Mouse (Mus musculus) layer of hippocampus, adult 8-10 months (tissue): ENCODE measurements at regions not wholly inside any gene's neighbourhood (a gene's known extent, or its start where the extent isn't known, plus 50 kb on each side); places are given as distances from the start of the nearest gene placed in this dataset.

Experiments
- DNase-seq, 2 experiments: peaks; one replicate each; pipeline ENCODE4 v3.0.0; 2022; ENCODE audit warnings: low spot score in 2 of 2

DNA sequence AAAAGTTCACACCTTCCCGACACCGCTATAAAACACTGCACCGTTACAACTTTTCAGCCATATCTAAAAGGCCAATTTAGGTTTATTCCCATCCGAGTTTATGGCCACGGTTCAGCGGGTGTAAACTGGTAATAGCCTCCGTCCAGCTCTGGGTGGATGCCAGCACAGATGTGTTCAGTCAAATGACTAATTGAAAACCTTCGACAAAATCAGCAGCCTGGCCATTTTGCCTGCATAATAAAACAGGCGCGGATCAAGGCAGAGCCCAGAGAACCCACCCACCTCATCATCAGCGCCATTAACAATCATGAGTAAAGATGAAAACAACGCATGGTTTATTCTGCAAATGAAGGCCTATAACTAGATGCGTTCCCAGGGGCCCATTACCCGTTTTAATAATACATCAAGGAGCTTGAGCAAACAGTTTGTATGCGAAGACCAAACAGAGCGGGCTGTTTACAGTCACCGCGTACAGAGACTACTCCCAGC lies 172.1 kb upstream of the Irx3 start:
- DNase-seq: no peak

DNA sequence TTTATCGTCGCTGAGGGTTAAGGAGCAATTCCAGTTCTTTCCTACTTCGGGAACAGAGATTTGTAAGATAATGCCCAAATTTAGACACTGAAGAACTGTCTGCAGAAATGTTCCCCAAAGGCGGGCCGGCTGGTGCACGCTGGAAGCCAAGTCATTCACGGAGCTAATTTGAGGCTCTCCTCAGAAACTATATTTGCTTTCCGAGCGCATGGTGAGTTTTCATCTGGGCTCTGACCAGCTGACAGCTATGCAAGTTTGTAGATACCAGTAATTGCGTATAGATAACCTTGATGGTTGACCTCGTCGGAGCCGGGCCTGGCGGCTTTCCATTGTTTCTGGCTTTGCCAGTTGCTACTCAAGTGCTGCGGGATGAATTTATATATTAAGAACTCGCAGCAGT lies 165.5 kb upstream of the Irx3 start:
- DNase-seq: no peak

GRCm38 (mm10) chr8:91966891-91967370 lies 165.1 kb upstream of the Irx3 start:
- DNase-seq: no peak

- no peak for DNase-seq
Measured at GRCm38 (mm10) chr8:91961696-91962095, 159.8 kb upstream of the Irx3 start.

DNA sequence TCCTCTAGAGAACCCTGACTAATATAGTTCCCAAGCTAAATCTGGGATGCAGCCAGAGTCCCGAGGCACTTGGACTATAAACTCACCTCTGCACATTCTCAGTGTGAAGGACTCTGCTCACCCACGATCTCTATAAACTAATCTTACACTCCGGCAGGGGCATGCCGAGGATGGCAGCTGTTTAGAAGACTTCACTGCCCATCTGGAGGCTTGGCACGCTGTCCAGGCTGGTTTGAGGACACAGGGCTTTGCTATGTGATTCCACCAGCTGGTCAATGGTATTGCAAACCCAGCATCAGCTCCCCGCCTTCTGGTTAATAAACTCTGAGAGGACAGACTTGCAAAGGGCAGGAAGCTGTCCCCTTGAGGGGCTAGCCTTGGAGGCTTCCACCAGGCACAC lies 153.3 kb upstream of the Irx3 start:
- no peak for DNase-seq

GRCm38 (mm10) chr8:91952981-91953380 lies 151.1 kb upstream of the Irx3 start:
- no peak for DNase-seq

DNA sequence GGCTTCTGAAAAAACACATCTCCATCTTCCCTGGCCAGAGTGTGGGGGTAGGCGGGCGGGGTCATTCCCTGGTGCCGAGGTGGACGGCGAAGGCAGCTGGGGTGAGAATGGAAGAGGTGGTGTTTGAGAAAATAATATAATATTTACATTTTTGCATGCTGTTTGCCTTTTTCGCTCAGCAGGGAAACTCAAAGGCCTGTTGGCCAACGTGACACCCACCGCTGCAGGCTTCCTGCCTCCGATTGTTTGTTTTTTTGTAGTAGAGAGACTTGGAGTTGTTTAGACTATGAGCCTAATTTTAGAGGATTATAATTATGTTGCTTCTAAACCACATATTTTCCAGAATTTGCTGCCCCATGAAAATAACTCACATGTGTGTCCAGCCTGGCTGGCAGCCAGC lies 147.2 kb upstream of the Irx3 start:
- DNase-seq: no peak

DNA sequence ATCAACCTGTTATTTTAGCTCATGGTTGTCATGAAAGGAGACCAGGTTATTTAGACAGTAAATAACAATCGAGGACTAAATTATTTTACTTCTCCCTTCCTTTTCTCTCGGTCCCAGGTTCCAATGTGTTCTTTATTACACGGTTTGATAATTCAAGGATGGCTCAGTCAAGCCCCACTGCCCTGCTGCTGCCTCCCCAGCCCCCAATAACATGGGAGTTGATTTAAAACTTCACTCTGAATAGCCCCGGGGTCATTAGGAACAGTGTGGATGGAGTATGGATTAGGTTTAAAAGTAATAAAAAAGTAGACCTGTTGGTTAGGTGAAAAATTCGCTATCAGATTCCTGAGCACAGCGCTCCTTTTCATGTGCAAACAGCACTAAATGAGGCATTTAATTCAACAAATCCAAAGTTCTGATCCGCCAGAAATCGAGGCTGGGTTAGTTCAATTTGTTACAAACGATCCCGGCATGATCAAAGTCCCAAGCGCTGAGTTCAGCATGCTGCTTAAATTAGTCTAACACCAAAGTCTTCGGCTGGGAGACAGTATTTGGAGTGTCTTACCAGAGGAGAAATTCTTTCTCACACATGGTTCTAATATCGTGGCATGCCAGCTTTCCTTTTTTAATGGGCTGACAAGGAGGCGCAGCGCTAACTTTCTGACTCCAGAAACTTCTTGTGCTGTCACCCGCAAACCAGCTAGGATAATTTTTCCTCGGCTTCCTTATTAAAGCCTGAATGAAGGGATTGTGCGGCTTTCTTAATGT lies 146.5 kb upstream of the Irx3 start:
- DNase-seq: no peak

- no peak for DNase-seq
Measured at GRCm38 (mm10) chr8:91941005-91941404, 139.1 kb upstream of the Irx3 start.

DNA sequence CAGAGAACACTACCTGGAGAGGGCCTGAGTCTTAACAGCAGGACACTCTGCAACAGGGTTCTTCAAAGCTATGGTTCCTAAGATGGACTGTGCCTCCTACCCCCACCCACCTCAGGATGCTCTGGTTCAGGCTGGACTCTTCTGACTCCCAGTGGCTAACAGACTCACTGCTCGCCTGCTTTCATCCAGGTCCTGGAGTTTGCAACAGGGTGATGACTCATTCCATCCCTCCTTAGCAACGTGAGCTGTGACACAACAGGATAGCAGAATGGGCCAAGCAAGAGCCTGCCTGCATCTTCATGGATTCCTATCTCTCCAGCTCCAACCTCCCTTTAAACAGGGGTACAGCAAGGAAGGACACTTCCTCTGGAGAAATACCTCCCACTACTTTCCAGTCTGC lies 135.4 kb upstream of the Irx3 start:
- no peak for DNase-seq

- DNase-seq: no peak
Measured at GRCm38 (mm10) chr8:91930520-91930919, 128.7 kb upstream of the Irx3 start.

GRCm38 (mm10) chr8:91925968-91926524 lies 124.2 kb upstream of the Irx3 start:
- DNase-seq: no peak

DNA sequence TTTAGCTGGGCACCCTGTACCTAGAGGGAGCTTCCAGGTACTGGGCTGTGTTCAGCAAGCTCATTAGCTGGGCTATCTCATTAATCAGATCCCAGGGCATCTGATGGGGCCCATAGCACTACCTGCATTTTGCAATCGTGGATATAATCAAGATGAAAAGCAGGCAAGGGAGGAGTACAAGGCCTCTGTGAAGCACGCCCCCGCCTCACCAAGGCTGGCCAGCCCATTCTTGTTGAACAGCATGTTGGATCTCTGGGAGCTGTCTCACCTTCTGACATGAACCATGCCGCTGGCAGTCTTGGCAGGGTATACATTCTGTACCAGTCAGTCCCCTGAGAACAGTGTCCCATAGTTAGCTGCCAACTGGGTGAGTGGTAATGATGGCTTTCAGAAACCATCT lies 122.3 kb upstream of the Irx3 start:
- DNase-seq: no peak

- peak in 1 of 2 experiments; percentile 28 for DNase-seq
Measured at GRCm38 (mm10) chr8:91922211-91922874, 120.5 kb upstream of the Irx3 start.

- peak; percentile 22 to 24 for DNase-seq
Measured at GRCm38 (mm10) chr8:91917834-91918233, 116.0 kb upstream of the Irx3 start.

- DNase-seq: no peak
Measured at GRCm38 (mm10) chr8:91913971-91914370, 112.1 kb upstream of the Irx3 start.

- DNase-seq: no peak
Measured at GRCm38 (mm10) chr8:91913121-91913520, 111.3 kb upstream of the Irx3 start.

DNA sequence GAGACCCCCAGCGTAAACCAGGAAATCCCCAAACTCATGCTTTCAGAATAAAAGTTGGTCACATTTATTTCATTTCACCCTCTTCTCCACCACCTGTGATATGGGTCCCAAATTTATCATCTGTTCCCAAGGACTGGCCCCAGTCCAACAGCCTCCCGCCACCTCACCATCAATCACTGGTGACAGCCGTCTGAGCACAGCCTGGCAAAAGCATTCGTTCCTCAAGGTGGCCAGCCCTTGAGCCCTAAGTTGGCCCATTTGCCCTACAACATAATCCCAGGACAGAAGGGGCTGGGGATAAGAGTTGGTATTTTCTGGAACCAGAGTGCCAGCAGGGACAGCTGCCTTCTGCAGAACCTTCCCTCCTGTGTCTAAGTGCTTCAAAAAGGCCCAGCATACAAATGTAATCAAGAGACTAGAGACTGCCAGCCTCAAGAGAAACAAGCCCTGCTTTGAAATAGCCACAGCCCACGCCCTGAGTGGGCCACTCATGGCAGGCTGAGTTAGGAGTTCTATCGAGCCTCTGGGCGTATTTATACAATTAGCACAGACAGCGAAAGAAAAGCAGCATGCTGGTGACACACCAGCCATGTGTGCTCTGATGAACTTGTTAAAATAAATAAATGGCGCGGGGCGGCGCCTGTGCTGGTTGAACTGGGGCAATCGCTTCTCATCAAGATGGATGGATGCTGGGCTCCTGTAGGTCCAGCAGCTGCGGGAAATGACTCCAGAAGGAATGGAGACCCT lies 107.9 kb upstream of the Irx3 start:
- peak in 1 of 2 experiments; percentile 27 for DNase-seq

GRCm38 (mm10) chr8:91908731-91909353 lies 107.0 kb upstream of the Irx3 start:
- no peak for DNase-seq

DNA sequence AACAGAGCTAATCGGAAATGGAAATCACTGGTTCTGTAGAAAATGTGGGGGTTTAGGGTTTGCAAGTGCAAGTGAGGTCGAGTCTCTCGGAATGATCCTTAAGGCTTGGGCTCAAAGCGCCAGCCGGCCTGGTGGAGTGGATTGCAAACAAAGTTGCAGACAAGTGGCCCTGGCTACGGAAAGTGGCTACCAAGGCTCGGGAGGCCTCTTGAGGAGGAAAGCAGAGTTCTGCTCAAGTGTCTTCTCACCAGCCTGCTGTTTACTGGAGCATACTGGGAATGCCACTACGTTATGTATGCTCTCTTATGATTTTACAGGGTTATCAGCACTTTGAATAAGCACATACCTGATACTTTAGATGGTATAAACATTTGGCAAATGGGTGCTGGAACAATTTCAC lies 105.3 kb upstream of the Irx3 start:
- DNase-seq: no peak
